Mouse (Mus musculus) liver, postnatal 0 days (tissue): Measurements from ENCODE around the gene Cnpy4. TPM values are rescaled to one million over a fixed set of nuclear protein-coding genes. Genes with fewer than 3 reads are reported as not detected.

Source experiments
- ATAC-seq: fragments of 200-750 bp; cut with Nextera tagmentation; 2 replicates; pipeline ENCODE4 v1.8.0; 2017; ENCODE audit warnings: mild to moderate bottlenecking, moderate library complexity
- DNase-seq: peaks from one replicate; pipeline ENCODE4 v3.0.0-alpha.2; 2016
- H3K27ac ChIP-seq: fragments of 300-500 bp; sonication (generic); 2 replicates; pipeline ENCODE4 v1.5.1; 2014; ENCODE audit warnings: antibody characterized with exemption, moderate library complexity, mild to moderate bottlenecking, low read depth
- H3K27me3 ChIP-seq: fragments of 300-500 bp; sonication (generic); 2 replicates; pipeline ENCODE4 v1.6.1; 2014; ENCODE audit warnings: low read length, control low read depth, mixed read lengths; ENCODE audit not compliant: insufficient read depth
- H3K36me3 ChIP-seq: fragments of 300-500 bp; sonication (generic); replicated peaks from 2 replicates; pipeline ENCODE4 v1.6.1; 2014; ENCODE audit warnings: mild to moderate bottlenecking, control low read depth, low read length, moderate library complexity, mixed read lengths; ENCODE audit not compliant: insufficient read depth
- H3K4me1 ChIP-seq: fragments of 300-500 bp; sonication (generic); 2 replicates; pipeline ENCODE4 v1.6.1; 2014; ENCODE audit warnings: antibody characterized with exemption, mild to moderate bottlenecking, control low read depth; ENCODE audit not compliant: insufficient read depth
- H3K4me2 ChIP-seq: fragments of 300-500 bp; sonication (generic); 2 replicates; pipeline ENCODE4 v1.6.1; 2014; ENCODE audit warnings: low read depth, mild to moderate bottlenecking, low read length, moderate library complexity, mixed read lengths
- H3K4me3 ChIP-seq: fragments of 300-500 bp; sonication (generic); 2 replicates; pipeline ENCODE4 v1.5.1; 2014; ENCODE audit warnings: low read depth, low read length
- H3K9ac ChIP-seq: fragments of 300-500 bp; sonication (generic); replicated peaks from 2 replicates; pipeline ENCODE4 v1.6.1; 2014; ENCODE audit warnings: mild to moderate bottlenecking, moderate library complexity
- H3K9me3 ChIP-seq: fragments of 300-500 bp; sonication (generic); 2 replicates; pipeline ENCODE4 v1.6.1; 2016; ENCODE audit warnings: mild to moderate bottlenecking, control low read depth, low read length, mixed read lengths
- CTCF ChIP-seq: sonication (generic); IDR thresholded peaks from 2 replicates; pipeline ENCODE4 v1.5.1; 2016; ENCODE audit warnings: antibody characterized with exemption, low read depth
- EP300 ChIP-seq: IDR thresholded peaks from 2 replicates; pipeline ENCODE4 v1.6.1; 2016; ENCODE audit warnings: antibody characterized with exemption, low read depth, mild to moderate bottlenecking
- WGBS: fragments of 180-500 bp; shearing (Covaris S2); extraction: QIAGEN DNeasy Blood & Tissue Kit; methylation state at CpG from one replicate; pipeline ENCODE4 v1.1.7; 2014; ENCODE audit not compliant: insufficient replicate concordance; 5-methylcytosine and 5-hydroxymethylcytosine counted together
- polyA plus RNA-seq: library from polyadenylated mRNA; unstranded; fragments of >200 nt; fragmentation: Nextera tagmentation; extraction: Ambion mirVana; gene quantifications from 2 replicates; pipeline ENCODE4 v1.2.1, GENCODE M21; 2015

Cnpy4 gene
- polyA plus RNA-seq, 1 experiment from 2014 or later: 7.5 TPM

GRCm38 (mm10) chr5:138222111-138222510 lies 34.8 kb downstream of the Cnpy4 start:
- TF ChIP-seq CTCF: peak; percentile 90
- no peak for TF ChIP-seq EP300
- Histone ChIP-seq H3K27me3 (no peaks in the 10 kb centered on the region), H3K9me3 (no peaks in the 10 kb centered on the region), H3K4me2 (no peak overlapping the region), H3K36me3 (no peaks in the 10 kb centered on the region), H3K4me3 (no peak overlapping the region), H3K9ac (no peak overlapping the region), H3K4me1 (peaks cover 4% of the 10 kb centered on the region; the same call in 1 of the 2 replicates), H3K27ac (no peak overlapping the region)
- WGBS: 21% methylated on average over 4 of the region's 4 CpGs
- DNase-seq (peak; percentile 87), ATAC-seq (peak; percentile 57)

DNA sequence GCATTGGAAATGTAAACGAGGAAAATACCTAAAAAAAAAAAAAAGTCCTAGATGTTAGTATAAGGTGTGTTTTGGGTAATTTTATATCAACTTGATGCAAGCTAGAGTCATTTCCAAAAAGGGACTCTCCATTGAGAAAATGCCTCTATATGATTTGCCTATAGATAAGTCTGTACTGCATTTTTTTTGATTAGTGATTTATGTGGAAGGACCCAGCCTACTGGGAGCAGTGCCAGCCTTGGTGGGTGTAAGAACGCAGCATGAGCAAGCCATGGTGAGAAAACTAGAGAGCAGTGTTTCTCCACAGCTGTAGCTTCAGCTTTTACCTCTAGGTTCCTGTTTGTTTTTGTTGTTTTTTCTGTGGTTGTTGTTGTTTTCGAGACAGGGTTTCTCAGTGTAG lies 36.0 kb downstream of the Cnpy4 start:
- ATAC-seq (no peak), DNase-seq (no peak)
- Histone ChIP-seq H3K4me1 (peaks cover 4% of the 10 kb centered on the region; the same call in 1 of the 2 replicates), H3K27ac (no peak overlapping the region), H3K9ac (no peak overlapping the region), H3K4me3 (no peak overlapping the region), H3K27me3 (no peaks in the 10 kb centered on the region), H3K36me3 (no peaks in the 10 kb centered on the region), H3K9me3 (no peaks in the 10 kb centered on the region), H3K4me2 (no peak overlapping the region)
- no peak for TF ChIP-seq EP300
- 52% methylated on average over 3 of the region's 3 CpGs for WGBS

DNA sequence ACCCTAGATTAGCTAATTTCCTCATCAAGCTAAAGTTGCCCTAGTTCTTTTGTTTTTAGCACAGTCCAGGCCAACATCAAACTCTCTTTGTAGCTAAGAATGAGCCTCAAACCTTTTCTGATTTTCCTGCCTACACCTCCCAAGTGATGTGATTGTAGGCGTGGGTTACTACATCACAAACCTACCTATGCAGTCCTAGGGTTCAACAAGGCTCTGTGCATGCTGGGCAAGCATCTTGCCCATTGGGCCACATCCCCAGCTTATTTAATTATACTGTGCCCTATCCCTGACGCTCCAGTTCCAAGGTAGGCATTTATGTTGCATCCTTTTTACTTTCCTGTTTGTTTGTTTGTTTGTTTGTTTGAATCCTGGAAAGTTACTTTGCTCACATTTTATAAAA lies 38.4 kb downstream of the Cnpy4 start, which contains the start of gene Nxpe5:
Gene Nxpe5, plus strand, starts transcription at position 199 of the 400 bp plus-strand sequence.
- no peak within 1 kb of the TSS for H3K9ac ChIP-seq
- H3K27me3 ChIP-seq: no peaks in the 10 kb centered on the region
- DNase-seq: no peak
- H3K36me3 ChIP-seq: no peaks in the 10 kb centered on the region
- H3K27ac ChIP-seq: no peak within 1 kb of the TSS
- 53% methylated on average over 2 of the region's 2 CpGs for WGBS
- H3K4me1 ChIP-seq: peaks cover 4% of the 10 kb centered on the region
- no peak within 1 kb of the TSS for H3K4me3 ChIP-seq
- TF ChIP-seq EP300: no peak
- no peak for TF ChIP-seq CTCF
- ATAC-seq: no peak
- no peaks in the 10 kb centered on the region for H3K9me3 ChIP-seq
- no peak within 1 kb of the TSS for H3K4me2 ChIP-seq

- no peaks in the 10 kb centered on the region for H3K9me3 ChIP-seq
- H3K4me1 ChIP-seq: peaks cover 4% of the 10 kb centered on the region
- H3K27ac ChIP-seq: no peak overlapping the region
- no peak for ATAC-seq
- DNase-seq: no peak
- 47% methylated on average over 4 of the region's 4 CpGs for WGBS
- TF ChIP-seq EP300 (no peak), CTCF (no peak)
- H3K4me2 ChIP-seq: no peak overlapping the region
- H3K27me3 ChIP-seq: no peaks in the 10 kb centered on the region
- H3K36me3 ChIP-seq: no peaks in the 10 kb centered on the region
- no peak overlapping the region for H3K4me3 ChIP-seq
- H3K9ac ChIP-seq: no peak overlapping the region
These were observed 39.2 kb downstream of the Cnpy4 start for GRCm38 (mm10) chr5:138226491-138226890.

- Histone ChIP-seq H3K9me3 (no peaks in the 10 kb centered on the region), H3K4me1 (peaks cover 4% of the 10 kb centered on the region), H3K4me2 (no peak overlapping the region), H3K27ac (no peak overlapping the region), H3K36me3 (no peaks in the 10 kb centered on the region), H3K27me3 (no peaks in the 10 kb centered on the region), H3K9ac (no peak overlapping the region), H3K4me3 (no peak overlapping the region)
- peak; percentile 39; the same call in 1 of the 2 replicates for TF ChIP-seq EP300
- TF ChIP-seq CTCF: no peak
- 21% methylated on average over 2 of the region's 2 CpGs for WGBS
- no peak for ATAC-seq
- DNase-seq: no peak
These were observed 40.1 kb downstream of the Cnpy4 start for GRCm38 (mm10) chr5:138227367-138227766.

DNA sequence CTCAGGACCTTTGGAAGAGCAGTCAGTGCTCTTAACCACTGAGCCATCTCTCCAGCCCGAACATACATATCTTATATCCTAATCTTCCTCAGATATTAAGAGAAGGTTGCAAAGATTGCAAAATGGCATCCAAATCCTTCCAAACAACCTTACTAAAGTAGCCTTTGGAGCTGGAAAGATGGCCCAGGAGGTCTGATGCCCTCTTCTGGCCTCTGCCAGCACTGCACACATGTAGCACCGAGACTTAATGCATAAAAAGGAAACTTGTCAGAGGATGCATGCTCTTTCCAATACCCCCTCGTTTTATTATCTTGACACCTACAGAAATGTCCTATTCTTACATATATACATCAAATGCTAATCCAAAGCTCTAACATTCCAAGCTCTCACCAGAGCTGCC lies 40.7 kb downstream of the Cnpy4 start:
- Histone ChIP-seq H3K4me2 (no peak overlapping the region), H3K4me1 (peaks cover 4% of the 10 kb centered on the region), H3K27me3 (no peaks in the 10 kb centered on the region), H3K9ac (no peak overlapping the region), H3K27ac (no peak overlapping the region), H3K4me3 (no peak overlapping the region), H3K36me3 (no peaks in the 10 kb centered on the region), H3K9me3 (no peaks in the 10 kb centered on the region)
- DNase-seq: peak; percentile 39
- ATAC-seq: no peak
- TF ChIP-seq CTCF: peak; percentile 61
- TF ChIP-seq EP300: no peak
- 36% methylated on average over 3 of the region's 3 CpGs for WGBS

GRCm38 (mm10) chr5:138229511-138229910 lies 42.2 kb downstream of the Cnpy4 start:
- Histone ChIP-seq H3K27ac (no peak overlapping the region), H3K27me3 (no peaks in the 10 kb centered on the region), H3K4me2 (no peak overlapping the region), H3K9ac (no peak overlapping the region), H3K4me3 (no peak overlapping the region), H3K36me3 (no peaks in the 10 kb centered on the region), H3K4me1 (peaks cover 13% of the 10 kb centered on the region), H3K9me3 (no peaks in the 10 kb centered on the region)
- ATAC-seq: no peak
- TF ChIP-seq EP300: no peak
- no peak for TF ChIP-seq CTCF
- no peak for DNase-seq
- 78% methylated on average over 3 of the region's 3 CpGs for WGBS
